26 mouse cellular contexts compared by ENCODE assay signal in the genomic region with DNA sequence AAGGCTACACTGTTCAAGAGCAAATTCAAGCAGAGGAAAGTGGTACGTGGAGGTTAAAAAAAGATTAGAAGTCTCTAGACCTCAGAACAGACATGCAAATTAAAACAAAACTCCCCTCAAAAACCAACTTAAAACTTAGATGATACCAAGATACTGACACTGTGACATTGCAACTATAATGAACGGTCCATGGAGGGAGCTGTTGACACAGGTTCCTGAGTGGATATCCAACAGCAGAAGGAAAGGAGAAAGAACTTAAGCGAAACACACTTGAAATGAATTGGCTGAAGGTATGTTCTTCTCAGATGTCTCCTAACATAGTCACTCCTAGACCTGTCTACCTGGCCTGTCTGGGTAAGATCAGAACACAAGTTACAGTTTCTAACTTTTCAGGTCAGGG.
DNase-seq lines count a peak whose midpoint lies in the region; ATAC-seq and TF ChIP-seq lines count a peak whose summit lies in the region.
"Had no signal": no experiment of that assay in that cellular context is flagged by ENCODE, and none has a peak within 500 bp of the region (broad histone marks: within the 10 kb centered on the region; RNA-seq: fewer than 3 reads in every experiment).

No protein-coding gene starts in this region.

- intact Hi-C loops in left cerebral cortex, postnatal 14 days (cut with DNase I), result loop anchor here (10.0 kb wide), 2 partner anchors 207 to 1123 kb away; a partner anchor contains a TSS

- H3K27ac ChIP-seq in hindbrain, postnatal 0 days, result no peak overlapping the region
- H3K27ac ChIP-seq in hindbrain, embryonic 11.5 days (ENCODE audit: low read depth, low read length), result no peak overlapping the region
- 0 out of 2 replicates have a peak overlapping the region, but pooled peaks have one; percentile 50 for H3K27ac ChIP-seq in midbrain, embryonic 12.5 days (replicated peaks)
- H3K27ac ChIP-seq in midbrain, embryonic 11.5 days (ENCODE audit: low read depth, low read length), result no peak overlapping the region
- H3K27ac ChIP-seq: heart, embryonic 13.5 days; hindbrain, embryonic 15.5 days; kidney, postnatal 0 days; limb, embryonic 13.5 days; lung, embryonic 15.5 days; midbrain, embryonic 13.5 days; stomach, postnatal 0 days had no signal

- no peaks in the 10 kb centered on the region for H3K4me1 ChIP-seq in hindbrain, postnatal 0 days (ENCODE audit: insufficient read depth, low read length)
- no peaks in the 10 kb centered on the region for H3K4me1 ChIP-seq in hindbrain, embryonic 11.5 days (replicated peaks; ENCODE audit: control insufficient read depth, insufficient read depth, low read length)
- H3K4me1 ChIP-seq in midbrain, embryonic 12.5 days, result peaks cover 16% of the 10 kb centered on the region
- peaks cover 7% of the 10 kb centered on the region; the same call in 1 of the 2 replicates for H3K4me1 ChIP-seq in midbrain, embryonic 11.5 days (ENCODE audit: control insufficient read depth, insufficient read depth, low read length)
- H3K4me1 ChIP-seq: heart, embryonic 13.5 days; limb, embryonic 13.5 days; lung, embryonic 15.5 days had no signal

- 64% methylated on average over 3 of the region's 3 CpGs for WGBS in hindbrain, postnatal 0 days
- 82% methylated on average over 3 of the region's 3 CpGs for WGBS in hindbrain, embryonic 11.5 days
- WGBS in midbrain, embryonic 12.5 days, result 57% methylated on average over 3 of the region's 3 CpGs
- WGBS in midbrain, embryonic 11.5 days, result 50% methylated on average over 3 of the region's 3 CpGs

- TF ChIP-seq CTCF in hindbrain, postnatal 0 days (IDR thresholded peaks at IDR 0.05; ENCODE audit: low read depth), result peak; percentile 41; the same call in 1 of the 2 replicates

- no peaks in the 10 kb centered on the region for H3K9me3 ChIP-seq in hindbrain, postnatal 0 days (ENCODE audit: low read length)
- H3K9me3 ChIP-seq in hindbrain, embryonic 11.5 days (ENCODE audit: control insufficient read depth, low read length), result no peaks in the 10 kb centered on the region
- H3K9me3 ChIP-seq in midbrain, embryonic 12.5 days, result no peaks in the 10 kb centered on the region
- no peaks in the 10 kb centered on the region for H3K9me3 ChIP-seq in midbrain, embryonic 11.5 days (ENCODE audit: control insufficient read depth, low read length)
- H3K9me3 ChIP-seq: heart, embryonic 13.5 days; hindbrain, embryonic 15.5 days; limb, embryonic 13.5 days; lung, embryonic 15.5 days; midbrain, embryonic 13.5 days had no signal

- H3K36me3 ChIP-seq in hindbrain, postnatal 0 days (ENCODE audit: insufficient read depth, low read length), result no peaks in the 10 kb centered on the region
- no peaks in the 10 kb centered on the region for H3K36me3 ChIP-seq in hindbrain, embryonic 11.5 days (ENCODE audit: control insufficient read depth, insufficient read depth, low read length)
- H3K36me3 ChIP-seq in midbrain, embryonic 12.5 days, result no peaks in the 10 kb centered on the region
- H3K36me3 ChIP-seq in midbrain, embryonic 11.5 days (ENCODE audit: control insufficient read depth, insufficient read depth, low read length), result no peaks in the 10 kb centered on the region
- H3K36me3 ChIP-seq: heart, embryonic 13.5 days; hindbrain, embryonic 15.5 days; limb, embryonic 13.5 days; lung, embryonic 15.5 days; midbrain, embryonic 13.5 days had no signal

- no peak for ATAC-seq in hindbrain, postnatal 0 days
- no peak for ATAC-seq in hindbrain, embryonic 11.5 days (ENCODE audit: low FRiP score)
- no peak for ATAC-seq in midbrain, embryonic 12.5 days (ENCODE audit: low FRiP score, low read depth)
- ATAC-seq in midbrain, embryonic 11.5 days (ENCODE audit: low FRiP score), result no peak
- ATAC-seq: forebrain, embryonic 14.5 days; midbrain, embryonic 13.5 days; Patski had no signal

- no peak overlapping the region for H3K9ac ChIP-seq in hindbrain, postnatal 0 days (replicated peaks; ENCODE audit: low read length)
- H3K9ac ChIP-seq in hindbrain, embryonic 11.5 days (ENCODE audit: low read depth, low read length), result no peak overlapping the region
- H3K9ac ChIP-seq in midbrain, embryonic 12.5 days (replicated peaks), result no peak overlapping the region
- no peak overlapping the region for H3K9ac ChIP-seq in midbrain, embryonic 11.5 days (ENCODE audit: low read length)
- H3K9ac ChIP-seq: heart, embryonic 13.5 days; hindbrain, embryonic 15.5 days; limb, embryonic 13.5 days; lung, embryonic 15.5 days; midbrain, embryonic 13.5 days had no signal

- DNase-seq in hindbrain, postnatal 0 days (ENCODE audit: low spot score), result peak; percentile 15
- DNase-seq in hindbrain, embryonic 11.5 days (ENCODE audit: low spot score), result no peak
- no peak for DNase-seq in midbrain, embryonic 11.5 days (ENCODE audit: low spot score, missing footprints)
- peak; percentile 23 for DNase-seq in ES-CJ7 (ENCODE audit: low read depth, low spot score)
- DNase-seq in urinary bladder, postnatal 4 days (ENCODE audit: low spot score in 2 of 2), result no peak
- DNase-seq in left cerebral cortex, postnatal 14 days (ENCODE audit: low spot score in 2 of 2), result no peak
- DNase-seq: adrenal gland, postnatal 14 days; cerebellum, adult 11-12 months; gastrocnemius, postnatal 10 days; heart, postnatal 10 days; kidney, adult 8-10 months; kidney, postnatal 4 days; right cerebral cortex, postnatal 4 days; thymus, adult 2 months; thymus, postnatal 36 days had no signal

- no peaks in the 10 kb centered on the region for H3K27me3 ChIP-seq in hindbrain, postnatal 0 days (ENCODE audit: insufficient read depth, low read length)
- H3K27me3 ChIP-seq in hindbrain, embryonic 11.5 days (ENCODE audit: control insufficient read depth, insufficient read depth, low read length), result no peaks in the 10 kb centered on the region
- no peaks in the 10 kb centered on the region for H3K27me3 ChIP-seq in midbrain, embryonic 12.5 days
- H3K27me3 ChIP-seq in midbrain, embryonic 11.5 days (ENCODE audit: control insufficient read depth, insufficient read depth, low read length), result no peaks in the 10 kb centered on the region
- H3K27me3 ChIP-seq: heart, embryonic 13.5 days; hindbrain, embryonic 15.5 days; limb, embryonic 13.5 days; lung, embryonic 15.5 days; midbrain, embryonic 13.5 days had no signal

- H3K4me3 ChIP-seq in hindbrain, postnatal 0 days (ENCODE audit: low read length), result no peak overlapping the region
- no peak overlapping the region for H3K4me3 ChIP-seq in hindbrain, embryonic 11.5 days (ENCODE audit: low read depth, low read length)
- no peak overlapping the region for H3K4me3 ChIP-seq in midbrain, embryonic 12.5 days
- no peak overlapping the region for H3K4me3 ChIP-seq in midbrain, embryonic 11.5 days (ENCODE audit: low read depth, low read length)
- H3K4me3 ChIP-seq: heart, embryonic 13.5 days; hindbrain, embryonic 15.5 days; limb, embryonic 13.5 days; lung, embryonic 15.5 days; midbrain, embryonic 13.5 days had no signal

- H3K4me2 ChIP-seq in hindbrain, postnatal 0 days (ENCODE audit: low read depth, low read length), result no peak overlapping the region
- no peak overlapping the region for H3K4me2 ChIP-seq in hindbrain, embryonic 11.5 days (replicated peaks; ENCODE audit: low read depth, low read length)
- H3K4me2 ChIP-seq in midbrain, embryonic 12.5 days (replicated peaks), result no peak overlapping the region
- no peak overlapping the region for H3K4me2 ChIP-seq in midbrain, embryonic 11.5 days
- H3K4me2 ChIP-seq: heart, embryonic 13.5 days; hindbrain, embryonic 15.5 days; limb, embryonic 13.5 days; liver, embryonic 11.5 days; lung, embryonic 15.5 days; midbrain, embryonic 13.5 days had no signal

Comparison
In these comparisons a context has a peak if more than half of its experiments do, and no peak if none do; other contexts are left out.
1. DNase-seq: peak in hindbrain, postnatal 0 days (single experiment) and ES-CJ7 (single experiment); none in hindbrain, embryonic 11.5 days (single experiment), midbrain, embryonic 11.5 days (single experiment), urinary bladder, postnatal 4 days (0 of 2) and left cerebral cortex, postnatal 14 days (0 of 2).